Mouse (Mus musculus): Measurements from ENCODE around the gene Btbd11. TPM values are rescaled to one million over a fixed set of nuclear protein-coding genes. Genes with fewer than 3 reads are reported as not detected.

Gene Btbd11
- polyA plus RNA-seq (2012; rRNA removed) = 9.8 and 10.6 TPM in 2 replicates

GRCm38 (mm10) chr10:85386605-85387218 lies at the start of gene Btbd11:
Btbd11 (plus strand) TSS chr10:85386814.
- peak; percentile 85 for DNase-seq (ENCODE audit: low spot score)

GRCm38 (mm10) chr10:85338733-85339132 lies 47.9 kb upstream of the Btbd11 start:
- DNase-seq (ENCODE audit: low spot score) = no peak

- no peak for DNase-seq (ENCODE audit: low spot score)
These were observed 44.7 kb upstream of the Btbd11 start for GRCm38 (mm10) chr10:85341867-85342266.

GRCm38 (mm10) chr10:85347171-85347570 lies 39.4 kb upstream of the Btbd11 start:
- no peak for DNase-seq (ENCODE audit: low spot score)

- no peak for DNase-seq (ENCODE audit: low spot score)
These were observed 34.1 kb upstream of the Btbd11 start for GRCm38 (mm10) chr10:85352505-85352904.

- no peak for DNase-seq (ENCODE audit: low spot score)
These were observed 32.3 kb upstream of the Btbd11 start for GRCm38 (mm10) chr10:85354270-85354669.

GRCm38 (mm10) chr10:85359501-85360066 lies 27.0 kb upstream of the Btbd11 start:
- DNase-seq (ENCODE audit: low spot score) = no peak

GRCm38 (mm10) chr10:85362766-85363442 lies 23.7 kb upstream of the Btbd11 start:
- DNase-seq (ENCODE audit: low spot score) = no peak

- DNase-seq (ENCODE audit: low spot score) = no peak
These were observed 19.7 kb upstream of the Btbd11 start for GRCm38 (mm10) chr10:85366876-85367275.

GRCm38 (mm10) chr10:85371309-85371708 lies 15.3 kb upstream of the Btbd11 start:
- no peak for DNase-seq (ENCODE audit: low spot score)

GRCm38 (mm10) chr10:85372108-85372507 lies 14.5 kb upstream of the Btbd11 start:
- DNase-seq (ENCODE audit: low spot score) = no peak

- DNase-seq (ENCODE audit: low spot score) = no peak
These were observed 7.6 kb upstream of the Btbd11 start for GRCm38 (mm10) chr10:85378972-85379371.

- no peak for DNase-seq (ENCODE audit: low spot score)
These were observed 3.6 kb upstream of the Btbd11 start for GRCm38 (mm10) chr10:85382981-85383380.

GRCm38 (mm10) chr10:85387219-85388070 lies 831 bp downstream of the Btbd11 start:
- peak; percentile 46 for DNase-seq (ENCODE audit: low spot score)

GRCm38 (mm10) chr10:85388071-85388750 lies 1.6 kb downstream of the Btbd11 start:
- peak; percentile 27 for DNase-seq (ENCODE audit: low spot score)

- DNase-seq (ENCODE audit: low spot score) = peak; percentile 25
These were observed 2.1 kb downstream of the Btbd11 start for GRCm38 (mm10) chr10:85388751-85389115.

- peak; percentile 25 for DNase-seq (ENCODE audit: low spot score)
These were observed 2.9 kb downstream of the Btbd11 start for GRCm38 (mm10) chr10:85389286-85390139.

GRCm38 (mm10) chr10:85393016-85393415 lies 6.4 kb downstream of the Btbd11 start:
- DNase-seq (ENCODE audit: low spot score) = no peak

- no peak for DNase-seq (ENCODE audit: low spot score)
These were observed 7.9 kb downstream of the Btbd11 start for GRCm38 (mm10) chr10:85394558-85394957.

- DNase-seq (ENCODE audit: low spot score) = no peak
These were observed 24.5 kb downstream of the Btbd11 start for GRCm38 (mm10) chr10:85411120-85411519.

Measured in urinary bladder, adult 2 months (tissue).